Mouse (Mus musculus): ENCODE measurements around the gene Celf2. TPM values are rescaled to one million over a fixed set of nuclear protein-coding genes. Genes with fewer than 3 reads are reported as not detected.

Celf2 gene
- polyA plus RNA-seq, 1 experiment = 68.7 TPM

DNA sequence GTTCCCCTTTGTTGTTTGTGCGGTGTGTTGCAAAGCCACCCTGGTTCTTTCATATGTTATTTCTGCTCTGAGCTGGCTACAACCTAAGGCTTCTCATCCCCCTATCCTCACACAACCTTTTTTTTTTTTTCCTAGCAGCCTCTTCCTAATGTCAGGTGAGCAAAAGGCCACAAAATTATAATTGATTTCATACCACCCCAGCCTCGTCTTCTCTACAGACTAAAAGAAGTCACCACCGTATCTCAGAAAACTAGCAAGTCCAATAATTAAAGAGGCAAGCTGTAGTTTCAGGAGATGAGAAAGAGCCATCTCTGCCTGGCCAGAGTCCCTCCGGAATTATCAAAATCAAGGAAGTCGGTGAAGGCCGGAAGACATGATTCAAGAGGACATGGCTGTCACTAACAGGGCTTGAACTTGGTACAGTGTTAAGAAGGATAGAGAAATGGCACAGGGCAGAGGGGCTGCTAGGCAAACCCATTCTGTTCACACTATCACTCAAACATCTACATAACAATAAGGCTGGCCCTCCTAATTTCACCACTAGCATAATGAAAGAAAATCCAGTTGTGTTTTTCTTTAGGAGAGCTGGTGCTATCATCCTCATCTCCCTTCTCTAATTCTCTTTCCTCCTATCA lies 628.3 kb downstream of the Celf2 start:
- Histone ChIP-seq H3K4me1 (ENCODE audit: control insufficient read depth, insufficient read depth, low read length) (peaks cover 12% of the 10 kb centered on the region; the same call in 1 of the 2 replicates), H3K27me3 (ENCODE audit: control insufficient read depth, insufficient read depth, low read length) (no peaks in the 10 kb centered on the region), H3K27ac (ENCODE audit: insufficient read depth, low read length) (no peak overlapping the region), H3K4me3 (replicated peaks; ENCODE audit: insufficient read depth, low read depth, low read length) (no peak overlapping the region)
- peak in 1 of 2 experiments; percentile 41 for DNase-seq
- TF ChIP-seq CTCF (IDR thresholded peaks at IDR 0.05; ENCODE audit: borderline replicate concordance, insufficient read depth, low read depth, low read length) = no peak
- 35% methylated on average over 6 of the region's 6 CpGs for WGBS

GRCm38 (mm10) chr2:6877094-6877493 lies 632.3 kb downstream of the Celf2 start:
- Histone ChIP-seq H3K4me1 (ENCODE audit: control insufficient read depth, insufficient read depth, low read length) (peaks cover 11% of the 10 kb centered on the region; the same call in 1 of the 2 replicates), H3K4me3 (replicated peaks; ENCODE audit: insufficient read depth, low read depth, low read length) (no peak overlapping the region), H3K27ac (ENCODE audit: insufficient read depth, low read length) (no peak overlapping the region), H3K27me3 (ENCODE audit: control insufficient read depth, insufficient read depth, low read length) (no peaks in the 10 kb centered on the region)
- no peak for TF ChIP-seq POLR2A (IDR thresholded peaks at IDR 0.05; ENCODE audit: borderline replicate concordance, insufficient read depth, low read length)
- no peak for TF ChIP-seq CTCF (IDR thresholded peaks at IDR 0.05; ENCODE audit: borderline replicate concordance, insufficient read depth, low read depth, low read length)
- DNase-seq = no peak
- 79% methylated on average over 5 of the region's 5 CpGs for WGBS

DNA sequence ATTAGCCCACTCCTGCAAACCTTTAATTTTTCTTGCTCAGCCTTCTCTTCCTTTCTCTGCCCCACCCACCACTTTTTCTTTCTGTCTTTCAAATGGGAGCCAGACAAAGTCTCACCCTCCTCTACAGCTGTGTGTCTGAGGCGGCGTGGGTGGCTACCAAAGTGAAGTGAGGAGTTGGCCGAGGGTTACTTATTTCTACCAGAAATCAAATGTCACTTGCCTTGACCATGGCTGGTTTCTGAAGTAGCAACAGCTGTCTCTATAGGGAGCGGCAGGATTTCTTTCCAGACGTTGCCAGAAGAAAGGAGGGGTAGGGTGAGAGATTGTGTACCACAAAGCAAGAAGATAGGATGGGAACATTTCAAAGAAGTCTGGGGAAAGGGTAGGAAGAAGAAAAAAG lies 632.8 kb downstream of the Celf2 start:
- DNase-seq = no peak
- H3K27ac ChIP-seq (ENCODE audit: insufficient read depth, low read length) = no peak overlapping the region
- TF ChIP-seq CTCF (IDR thresholded peaks at IDR 0.05; ENCODE audit: borderline replicate concordance, insufficient read depth, low read depth, low read length) (no peak), POLR2A (IDR thresholded peaks at IDR 0.05; ENCODE audit: borderline replicate concordance, insufficient read depth, low read length) (no peak)
- H3K4me1 ChIP-seq (ENCODE audit: control insufficient read depth, insufficient read depth, low read length) = peaks cover 11% of the 10 kb centered on the region; the same call in 1 of the 2 replicates
- no peak overlapping the region for H3K4me3 ChIP-seq (replicated peaks; ENCODE audit: insufficient read depth, low read depth, low read length)
- 78% methylated on average over 5 of the region's 5 CpGs for WGBS
- H3K27me3 ChIP-seq (ENCODE audit: control insufficient read depth, insufficient read depth, low read length) = no peaks in the 10 kb centered on the region

- DNase-seq = peak; percentile 45 to 56
- 5% methylated on average over 11 of the region's 11 CpGs for WGBS
- H3K4me1 ChIP-seq (ENCODE audit: control insufficient read depth, insufficient read depth, low read length) = peaks cover 4% of the 10 kb centered on the region; the same call in 1 of the 2 replicates
Measured at GRCm38 (mm10) chr2:6875071-6875611, 634.2 kb downstream of the Celf2 start.

GRCm38 (mm10) chr2:6874266-6874955 lies 635.0 kb downstream of the Celf2 start:
- Histone ChIP-seq H3K4me1 (ENCODE audit: control insufficient read depth, insufficient read depth, low read length) (peaks cover 4% of the 10 kb centered on the region; the same call in 1 of the 2 replicates), H3K27me3 (ENCODE audit: control insufficient read depth, insufficient read depth, low read length) (no peaks in the 10 kb centered on the region), H3K4me3 (replicated peaks; ENCODE audit: insufficient read depth, low read depth, low read length) (peak overlapping the region; percentile 31), H3K27ac (ENCODE audit: insufficient read depth, low read length) (peak overlapping the region; percentile 74)
- 9% methylated on average over 10 of the region's 10 CpGs for WGBS
- TF ChIP-seq POLR2A (IDR thresholded peaks at IDR 0.05; ENCODE audit: borderline replicate concordance, insufficient read depth, low read length) (peak; percentile 25; the same call in 1 of the 2 replicates), CTCF (IDR thresholded peaks at IDR 0.05; ENCODE audit: borderline replicate concordance, insufficient read depth, low read depth, low read length) (no peak)
- peak; percentile 77 to 84 for DNase-seq

More at GRCm38 (mm10) chr2:6875071-6875611, 634.2 kb downstream of the Celf2 start:
- TF ChIP-seq CTCF (IDR thresholded peaks at IDR 0.05; ENCODE audit: borderline replicate concordance, insufficient read depth, low read depth, low read length) (no peak), POLR2A (IDR thresholded peaks at IDR 0.05; ENCODE audit: borderline replicate concordance, insufficient read depth, low read length) (no peak)
- H3K27me3 ChIP-seq (ENCODE audit: control insufficient read depth, insufficient read depth, low read length) = no peaks in the 10 kb centered on the region
- H3K4me3 ChIP-seq (replicated peaks; ENCODE audit: insufficient read depth, low read depth, low read length) = peak overlapping the region; percentile 18
- peak overlapping the region; percentile 74 for H3K27ac ChIP-seq (ENCODE audit: insufficient read depth, low read length)

DNA sequence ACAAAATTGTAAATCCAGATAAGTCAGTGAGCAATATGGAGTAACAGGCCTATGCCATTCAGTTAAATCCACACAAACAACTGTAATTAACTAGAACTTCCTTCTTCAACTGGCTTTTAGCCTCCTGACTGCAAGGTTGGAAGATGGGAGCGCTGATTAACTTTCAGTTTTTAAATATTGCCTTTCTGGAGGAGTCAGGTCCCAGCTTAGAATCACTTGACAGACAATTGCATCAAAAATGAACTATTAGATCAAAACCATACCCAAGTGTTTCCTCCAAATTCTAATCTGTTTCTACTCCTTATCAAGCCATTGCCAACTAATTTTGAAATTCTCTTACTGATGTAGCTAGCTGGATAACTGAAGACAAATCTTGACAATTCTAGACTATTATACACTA lies 635.7 kb downstream of the Celf2 start:
- H3K4me1 ChIP-seq (ENCODE audit: control insufficient read depth, insufficient read depth, low read length) = peaks cover 4% of the 10 kb centered on the region; the same call in 1 of the 2 replicates
- H3K27me3 ChIP-seq (ENCODE audit: control insufficient read depth, insufficient read depth, low read length) = no peaks in the 10 kb centered on the region
- peak overlapping the region; percentile 42 for H3K4me3 ChIP-seq (replicated peaks; ENCODE audit: insufficient read depth, low read depth, low read length)
- WGBS = 40% methylated on average over 1 of the region's 1 CpGs
- H3K27ac ChIP-seq (ENCODE audit: insufficient read depth, low read length) = no peak overlapping the region; the same call in 1 of the 2 replicates
- peak in 1 of 2 experiments; percentile 32 for DNase-seq
- TF ChIP-seq CTCF (IDR thresholded peaks at IDR 0.05; ENCODE audit: borderline replicate concordance, insufficient read depth, low read depth, low read length) (no peak), POLR2A (IDR thresholded peaks at IDR 0.05; ENCODE audit: borderline replicate concordance, insufficient read depth, low read length) (no peak)

- 7% methylated on average over 10 of the region's 10 CpGs for WGBS
Measured at GRCm38 (mm10) chr2:6872894-6873255, 636.5 kb downstream of the Celf2 start.

More at GRCm38 (mm10) chr2:6872894-6873255, 636.5 kb downstream of the Celf2 start:
- H3K4me1 ChIP-seq (ENCODE audit: control insufficient read depth, insufficient read depth, low read length) = peaks cover 4% of the 10 kb centered on the region; the same call in 1 of the 2 replicates
- peak overlapping the region; percentile 90 for H3K4me3 ChIP-seq (replicated peaks; ENCODE audit: insufficient read depth, low read depth, low read length)
- H3K27ac ChIP-seq (ENCODE audit: insufficient read depth, low read length) = peak overlapping the region; percentile 100
- no peak for DNase-seq
- no peaks in the 10 kb centered on the region for H3K27me3 ChIP-seq (ENCODE audit: control insufficient read depth, insufficient read depth, low read length)
- TF ChIP-seq POLR2A (IDR thresholded peaks at IDR 0.05; ENCODE audit: borderline replicate concordance, insufficient read depth, low read length) = no peak
- TF ChIP-seq CTCF (IDR thresholded peaks at IDR 0.05; ENCODE audit: borderline replicate concordance, insufficient read depth, low read depth, low read length) = no peak

All from cerebellum, adult 2 months (tissue).